Mouse (Mus musculus) liver, postnatal 0 days (tissue): ENCODE results near the gene Hoxc13. TPM values are rescaled to one million over a fixed set of nuclear protein-coding genes. Genes with fewer than 3 reads are reported as not detected.

Source experiments
- ATAC-seq: fragments of 200-750 bp; cut with Nextera tagmentation; 2 replicates; pipeline ENCODE4 v1.8.0; 2017; ENCODE audit warnings: mild to moderate bottlenecking, moderate library complexity
- DNase-seq: peaks from one replicate; pipeline ENCODE4 v3.0.0-alpha.2; 2016
- H3K27ac ChIP-seq: fragments of 300-500 bp; sonication (generic); 2 replicates; pipeline ENCODE4 v1.5.1; 2014; ENCODE audit warnings: antibody characterized with exemption, moderate library complexity, mild to moderate bottlenecking, low read depth
- H3K27me3 ChIP-seq: fragments of 300-500 bp; sonication (generic); 2 replicates; pipeline ENCODE4 v1.6.1; 2014; ENCODE audit warnings: low read length, control low read depth, mixed read lengths; ENCODE audit not compliant: insufficient read depth
- H3K36me3 ChIP-seq: fragments of 300-500 bp; sonication (generic); replicated peaks from 2 replicates; pipeline ENCODE4 v1.6.1; 2014; ENCODE audit warnings: mild to moderate bottlenecking, control low read depth, low read length, moderate library complexity, mixed read lengths; ENCODE audit not compliant: insufficient read depth
- H3K4me1 ChIP-seq: fragments of 300-500 bp; sonication (generic); 2 replicates; pipeline ENCODE4 v1.6.1; 2014; ENCODE audit warnings: antibody characterized with exemption, mild to moderate bottlenecking, control low read depth; ENCODE audit not compliant: insufficient read depth
- H3K4me2 ChIP-seq: fragments of 300-500 bp; sonication (generic); 2 replicates; pipeline ENCODE4 v1.6.1; 2014; ENCODE audit warnings: low read depth, mild to moderate bottlenecking, low read length, moderate library complexity, mixed read lengths
- H3K4me3 ChIP-seq: fragments of 300-500 bp; sonication (generic); 2 replicates; pipeline ENCODE4 v1.5.1; 2014; ENCODE audit warnings: low read depth, low read length
- H3K9ac ChIP-seq: fragments of 300-500 bp; sonication (generic); replicated peaks from 2 replicates; pipeline ENCODE4 v1.6.1; 2014; ENCODE audit warnings: mild to moderate bottlenecking, moderate library complexity
- H3K9me3 ChIP-seq: fragments of 300-500 bp; sonication (generic); 2 replicates; pipeline ENCODE4 v1.6.1; 2016; ENCODE audit warnings: mild to moderate bottlenecking, control low read depth, low read length, mixed read lengths
- CTCF ChIP-seq: sonication (generic); IDR thresholded peaks from 2 replicates; pipeline ENCODE4 v1.5.1; 2016; ENCODE audit warnings: antibody characterized with exemption, low read depth
- EP300 ChIP-seq: IDR thresholded peaks from 2 replicates; pipeline ENCODE4 v1.6.1; 2016; ENCODE audit warnings: antibody characterized with exemption, low read depth, mild to moderate bottlenecking
- WGBS: fragments of 180-500 bp; shearing (Covaris S2); extraction: QIAGEN DNeasy Blood & Tissue Kit; methylation state at CpG from one replicate; pipeline ENCODE4 v1.1.7; 2014; ENCODE audit not compliant: insufficient replicate concordance; 5-methylcytosine and 5-hydroxymethylcytosine counted together
- polyA plus RNA-seq: library from polyadenylated mRNA; unstranded; fragments of >200 nt; fragmentation: Nextera tagmentation; extraction: Ambion mirVana; gene quantifications from 2 replicates; pipeline ENCODE4 v1.2.1, GENCODE M21; 2015

The Hoxc13 gene
- polyA plus RNA-seq, 1 experiment from 2014 or later, result not detected

DNA sequence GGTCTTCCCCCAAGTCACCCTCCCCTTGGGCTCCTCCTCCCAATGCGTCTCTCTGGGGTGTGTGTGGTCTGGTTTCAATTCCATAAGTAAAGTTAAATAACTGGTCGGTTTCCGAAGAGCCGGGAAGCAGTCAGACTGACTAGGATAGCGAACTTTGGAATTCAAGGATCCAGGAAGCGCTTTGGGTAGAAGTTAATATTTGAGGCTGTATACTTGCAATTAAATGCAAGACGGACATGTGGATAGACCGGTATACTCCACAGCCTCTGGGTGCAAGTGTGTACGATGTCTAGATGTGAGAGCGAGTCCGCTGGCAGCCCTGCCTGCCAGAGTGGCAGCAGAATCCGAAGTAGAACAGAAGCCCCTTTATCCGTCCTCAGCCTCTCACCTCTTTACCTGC, 41.6 kb downstream of the Hoxc13 start:
- Histone ChIP-seq H3K9me3 (no peaks in the 10 kb centered on the region), H3K9ac (no peak overlapping the region), H3K27ac (no peak overlapping the region), H3K27me3 (peaks cover 92% of the 10 kb centered on the region), H3K4me1 (no peaks in the 10 kb centered on the region), H3K4me3 (no peak overlapping the region), H3K36me3 (no peaks in the 10 kb centered on the region), H3K4me2 (no peak overlapping the region)
- 6% methylated on average over 13 of the region's 13 CpGs for WGBS
- ATAC-seq (no peak), DNase-seq (no peak)
- TF ChIP-seq CTCF, result no peak
- no peak for TF ChIP-seq EP300

DNA sequence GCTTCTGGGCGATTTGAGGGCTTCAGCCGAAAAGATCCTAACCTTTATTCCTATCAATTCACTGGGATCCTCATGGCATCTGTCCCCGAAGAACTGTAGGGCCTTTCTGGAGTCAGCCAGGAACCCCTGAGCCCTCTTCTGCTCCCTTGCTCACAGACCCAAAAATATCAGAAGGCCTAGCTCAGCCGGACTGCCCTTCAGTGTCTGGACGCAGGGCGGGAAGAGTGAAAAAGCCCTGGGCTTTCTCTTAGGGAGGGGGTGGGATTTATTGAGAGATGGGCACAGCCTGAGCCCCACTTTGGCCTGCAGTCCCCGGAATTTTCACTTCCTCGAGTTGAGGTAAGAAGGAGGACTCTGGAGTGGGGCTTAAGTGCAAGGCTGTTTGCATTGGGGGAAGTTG, 42.4 kb downstream of the Hoxc13 start:
- Histone ChIP-seq H3K27me3 (peaks cover 92% of the 10 kb centered on the region), H3K9me3 (no peaks in the 10 kb centered on the region)
- 6% methylated on average over 8 of the region's 8 CpGs for WGBS

DNA sequence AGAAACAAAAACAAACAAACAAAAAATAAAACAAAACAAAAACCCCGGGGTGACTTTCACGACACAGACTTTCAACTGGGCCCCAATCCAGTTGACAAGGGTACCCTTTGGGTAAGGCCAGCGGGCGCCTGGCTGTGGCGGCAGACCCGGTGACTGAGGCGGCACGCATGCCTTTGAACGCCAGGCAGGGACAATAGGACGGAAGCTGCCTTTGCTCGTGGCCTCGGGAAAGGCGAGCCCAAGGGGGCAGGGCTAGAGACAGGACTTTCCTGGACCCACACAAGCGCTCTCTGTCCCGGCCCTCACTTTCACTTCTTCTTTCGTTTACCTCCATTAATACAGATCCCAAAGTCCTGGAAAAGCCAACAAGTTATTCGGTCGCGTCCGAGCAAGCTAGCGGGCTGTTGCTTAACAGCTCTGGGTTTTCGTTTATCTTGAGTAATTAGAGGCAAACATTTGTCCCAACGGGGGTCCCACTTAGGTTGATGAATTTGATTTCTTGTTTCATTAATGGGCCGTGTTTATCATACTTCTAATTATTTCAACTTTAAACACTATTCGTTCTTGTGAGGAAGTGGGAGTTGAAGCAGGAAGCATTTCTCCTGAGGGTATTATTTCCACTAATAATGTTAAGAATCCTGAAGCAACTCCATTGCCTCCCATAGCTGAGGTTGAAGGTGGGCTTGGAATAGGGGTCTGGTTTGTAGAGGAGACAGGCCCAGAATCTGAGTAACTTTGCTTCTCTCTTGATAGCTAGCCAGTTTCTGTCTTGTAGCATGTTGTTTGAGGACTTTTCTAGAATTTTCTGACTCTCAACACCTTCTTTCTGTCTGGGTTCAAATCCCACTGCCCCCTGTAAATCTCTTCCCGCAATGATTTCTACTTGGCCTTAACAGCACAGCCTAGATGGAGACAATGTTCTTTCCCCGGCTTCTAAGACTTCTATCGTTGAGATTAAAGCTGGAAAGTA, 43.1 kb downstream of the Hoxc13 start:
- H3K36me3 ChIP-seq, result no peaks in the 10 kb centered on the region
- 3% methylated on average over 28 of the region's 28 CpGs for WGBS
- no peak for ATAC-seq
- H3K27me3 ChIP-seq, result peaks cover 92% of the 10 kb centered on the region
- H3K27ac ChIP-seq, result no peak overlapping the region
- H3K9me3 ChIP-seq, result no peaks in the 10 kb centered on the region
- TF ChIP-seq EP300, result no peak
- TF ChIP-seq CTCF, result no peak
- peak overlapping the region; percentile 27; the same call in 1 of the 2 replicates for H3K4me2 ChIP-seq
- no peak for DNase-seq
- no peak overlapping the region for H3K9ac ChIP-seq
- H3K4me3 ChIP-seq, result peak overlapping the region; percentile 20
- H3K4me1 ChIP-seq, result no peaks in the 10 kb centered on the region

More for the DNA sequence above, 42.4 kb downstream of the Hoxc13 start:
- Histone ChIP-seq H3K9ac (no peak overlapping the region), H3K4me3 (no peak overlapping the region), H3K36me3 (no peaks in the 10 kb centered on the region), H3K4me1 (no peaks in the 10 kb centered on the region), H3K27ac (no peak overlapping the region), H3K4me2 (no peak overlapping the region)
- no peak for DNase-seq
- TF ChIP-seq EP300, result no peak
- TF ChIP-seq CTCF, result no peak
- no peak for ATAC-seq

DNA sequence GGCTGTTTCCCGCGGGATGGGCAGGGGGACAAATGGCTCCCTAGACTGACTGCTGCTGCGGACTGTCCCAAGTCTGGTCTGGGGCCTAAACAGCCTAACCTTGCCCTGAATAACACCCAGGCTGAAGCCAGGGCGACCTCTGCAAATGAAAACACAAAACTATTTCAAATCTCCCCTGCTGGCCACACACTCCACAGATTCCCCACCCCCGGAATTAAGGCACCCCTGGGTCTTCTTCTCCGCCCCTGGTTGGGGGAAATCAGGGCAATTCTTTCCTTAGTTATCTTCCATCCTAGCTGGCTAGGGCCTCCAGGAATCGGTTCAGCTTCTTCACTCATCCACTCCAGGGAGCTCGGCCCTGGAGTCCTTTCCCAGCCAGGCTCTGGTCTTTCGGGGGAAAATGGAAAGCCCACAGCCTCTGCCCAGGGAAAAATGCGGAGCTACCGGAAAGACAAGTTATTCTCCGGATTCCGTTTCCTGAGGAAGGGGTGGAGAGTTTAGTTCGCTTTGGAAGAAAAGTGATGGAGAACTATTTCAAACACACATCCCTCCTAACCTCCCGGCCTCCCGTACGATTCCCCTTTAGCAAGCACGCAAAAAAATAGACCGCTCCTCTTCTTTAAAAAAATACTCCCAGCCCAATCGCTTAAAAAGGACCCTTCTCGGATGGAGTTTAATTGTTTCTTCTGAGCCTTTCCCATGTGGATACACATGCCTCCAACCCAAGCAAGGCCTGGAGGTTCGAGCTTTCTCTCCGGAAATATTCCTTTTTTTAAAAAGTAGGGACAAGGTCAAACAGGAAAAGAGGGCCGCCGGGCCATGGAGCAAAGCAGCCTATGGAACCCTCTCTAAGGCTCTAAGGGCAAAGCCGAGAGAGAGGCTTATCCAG, 44.3 kb downstream of the Hoxc13 start:
- DNase-seq (no peak), ATAC-seq (no peak)
- H3K4me1 ChIP-seq, result no peaks in the 10 kb centered on the region
- H3K27ac ChIP-seq, result no peak overlapping the region
- 8% methylated on average over 26 of the region's 26 CpGs for WGBS
- no peak overlapping the region for H3K4me3 ChIP-seq
- no peaks in the 10 kb centered on the region for H3K36me3 ChIP-seq
- TF ChIP-seq CTCF, result no peak
- no peak for TF ChIP-seq EP300
- H3K27me3 ChIP-seq, result peaks cover 96% of the 10 kb centered on the region
- no peaks in the 10 kb centered on the region for H3K9me3 ChIP-seq
- H3K9ac ChIP-seq, result no peak overlapping the region
- no peak overlapping the region for H3K4me2 ChIP-seq

DNA sequence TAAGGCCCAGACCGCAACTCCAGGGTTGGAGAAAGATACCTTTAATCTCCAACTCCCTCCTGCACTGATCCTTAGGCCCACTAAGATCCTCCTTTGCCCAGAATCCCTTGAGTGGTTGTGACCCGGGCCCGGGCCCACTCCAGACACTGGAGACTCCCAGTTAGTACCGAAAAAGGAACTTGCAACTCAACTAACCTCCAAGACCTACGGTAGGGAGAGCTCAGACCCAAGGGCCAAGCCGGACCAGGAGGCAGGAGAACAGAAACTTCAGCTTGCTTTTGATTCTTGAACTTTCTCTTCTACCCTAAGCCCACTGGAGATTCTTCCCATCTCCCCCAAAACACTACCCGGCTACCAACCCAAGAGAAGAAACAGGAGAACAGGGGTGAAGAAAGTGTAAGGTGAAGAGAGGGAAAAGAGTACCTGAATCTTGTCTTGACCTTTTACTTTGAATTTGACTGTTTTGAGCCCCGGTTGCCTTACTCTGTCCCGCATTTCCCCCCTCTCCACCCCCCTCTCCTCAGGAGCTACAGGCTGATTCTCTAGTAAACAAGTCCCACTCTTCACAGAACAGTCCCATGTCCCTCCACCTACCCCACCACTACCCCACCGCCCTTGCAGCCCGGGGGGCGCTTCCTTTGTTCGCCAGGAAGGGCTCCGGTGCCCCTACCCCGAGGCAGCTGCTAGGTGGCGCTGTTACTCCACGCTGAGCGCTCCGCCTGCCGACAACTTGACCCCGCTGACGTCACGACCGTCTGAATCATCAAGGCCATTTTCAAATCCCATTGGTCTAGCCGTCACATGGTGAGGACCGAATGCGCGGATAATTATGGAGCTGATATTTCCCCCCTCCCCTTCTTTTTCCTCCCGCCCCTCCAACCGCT, 45.2 kb downstream of the Hoxc13 start:
- 0 out of 2 replicates have a peak, but pooled peaks have one; percentile 45 for ATAC-seq

More for the DNA sequence above, 45.2 kb downstream of the Hoxc13 start:
- no peaks in the 10 kb centered on the region for H3K9me3 ChIP-seq
- no peak overlapping the region for H3K4me2 ChIP-seq
- WGBS, result 3% methylated on average over 28 of the region's 30 CpGs
- H3K36me3 ChIP-seq, result no peaks in the 10 kb centered on the region
- peak; percentile 77 for DNase-seq
- H3K27ac ChIP-seq, result no peak overlapping the region
- no peak overlapping the region for H3K4me3 ChIP-seq
- TF ChIP-seq EP300 (no peak), CTCF (peak; percentile 73)
- H3K4me1 ChIP-seq, result no peaks in the 10 kb centered on the region
- no peak overlapping the region for H3K9ac ChIP-seq
- H3K27me3 ChIP-seq, result peaks cover 97% of the 10 kb centered on the region
